Mouse (Mus musculus) heart, embryonic 13.5 days (tissue): ENCODE measurements around the gene St6galnac3. TPM values are rescaled to one million over a fixed set of nuclear protein-coding genes. Genes with fewer than 3 reads are reported as not detected.

Experiments used
- ATAC-seq: fragments of 200-750 bp; cut with Nextera tagmentation; 2 replicates; pipeline ENCODE4 v1.8.0; 2017; ENCODE audit warnings: moderate TSS enrichment; ENCODE audit not compliant: insufficient number of reproducible peaks, low FRiP score, low TSS enrichment; ENCODE audit errors: extremely low read depth
- H3K27ac ChIP-seq: fragments of 300-500 bp; sonication (generic); replicated peaks from 2 replicates; pipeline ENCODE4 v1.5.1; 2015; ENCODE audit warnings: moderate library complexity, mild to moderate bottlenecking, inconsistent platforms
- H3K27me3 ChIP-seq: fragments of 300-500 bp; sonication (generic); replicated peaks from 2 replicates; pipeline ENCODE4 v1.6.1; 2015; ENCODE audit warnings: mild to moderate bottlenecking, inconsistent platforms
- H3K36me3 ChIP-seq: fragments of 300-500 bp; sonication (generic); 2 replicates; pipeline ENCODE4 v1.6.1; 2015; ENCODE audit warnings: mild to moderate bottlenecking, inconsistent platforms
- H3K4me1 ChIP-seq: fragments of 300-500 bp; sonication (generic); 2 replicates; pipeline ENCODE4 v1.6.1; 2015; ENCODE audit warnings: inconsistent platforms
- H3K4me2 ChIP-seq: fragments of 300-500 bp; sonication (generic); 2 replicates; pipeline ENCODE4 v1.6.1; 2015; ENCODE audit warnings: inconsistent platforms, mild to moderate bottlenecking, moderate library complexity
- H3K4me3 ChIP-seq: fragments of 300-500 bp; sonication (generic); 2 replicates; pipeline ENCODE4 v1.5.1; 2015; ENCODE audit warnings: moderate library complexity, mild to moderate bottlenecking, inconsistent platforms
- H3K9ac ChIP-seq: fragments of 300-500 bp; sonication (generic); 2 replicates; pipeline ENCODE4 v1.6.1; 2015; ENCODE audit warnings: inconsistent platforms, mild to moderate bottlenecking, moderate library complexity
- H3K9me3 ChIP-seq: fragments of 300-500 bp; sonication (generic); 2 replicates; pipeline ENCODE4 v1.6.1; 2016; ENCODE audit warnings: inconsistent platforms
- WGBS: fragments of 180-500 bp; shearing (Covaris S2); methylation state at CpG from one replicate; pipeline ENCODE4 v1.1.7; 2015; ENCODE audit warnings: mixed read lengths; 5-methylcytosine and 5-hydroxymethylcytosine counted together
- polyA plus RNA-seq: library from polyadenylated mRNA; unstranded; fragments of >200 nt; fragmentation: Nextera tagmentation; extraction: Ambion mirVana; gene quantifications from 2 replicates; pipeline ENCODE4 v1.2.1, GENCODE M21; 2015

The St6galnac3 gene
- polyA plus RNA-seq, 1 experiment from 2014 or later, result 21.7 TPM

DNA sequence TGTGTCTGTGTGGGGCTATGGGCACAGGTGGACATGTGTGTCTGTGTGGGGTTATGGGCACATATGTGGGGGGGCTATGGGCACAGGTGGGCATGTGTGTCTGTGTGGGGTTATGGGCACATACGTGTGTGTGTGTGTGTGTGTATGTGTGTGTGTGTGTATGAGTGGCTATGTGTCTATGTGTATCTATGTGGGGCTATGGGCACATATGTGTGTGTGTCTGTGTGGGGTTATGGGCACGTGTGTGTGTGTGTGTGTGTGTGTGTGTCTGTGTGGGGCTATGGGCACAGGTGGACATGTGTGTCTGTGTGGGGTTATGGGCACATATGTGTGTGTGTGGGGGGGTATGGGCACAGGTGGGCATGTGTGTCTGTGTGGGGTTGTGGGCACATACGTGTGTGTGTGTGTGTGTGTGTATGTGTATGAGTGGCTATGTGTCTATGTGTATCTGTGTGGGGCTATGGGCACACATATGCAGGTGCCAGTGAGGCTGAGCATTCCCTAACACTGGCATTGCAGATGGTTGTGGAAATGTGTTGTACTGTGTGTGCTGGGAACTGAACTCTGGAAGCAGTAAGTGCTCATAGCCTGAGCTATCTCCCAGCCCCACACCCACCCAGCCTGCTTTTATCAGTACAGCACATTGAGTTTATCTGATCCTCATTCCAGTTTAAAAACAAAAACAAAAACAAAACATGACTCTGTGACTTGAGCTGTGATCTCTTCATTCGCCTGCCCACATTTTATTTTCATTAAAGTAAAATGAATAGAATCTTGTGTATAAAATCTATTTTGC, 8.6 kb upstream of the St6galnac3 start:
- Histone ChIP-seq H3K27me3 (peaks cover 10% of the 10 kb centered on the region; the same call in 1 of the 2 replicates), H3K27ac (no peak overlapping the region), H3K9me3 (no peaks in the 10 kb centered on the region), H3K4me2 (no peak overlapping the region), H3K4me3 (no peak overlapping the region), H3K9ac (no peak overlapping the region), H3K4me1 (peaks cover 39% of the 10 kb centered on the region), H3K36me3 (no peaks in the 10 kb centered on the region)
- WGBS, result 86% methylated on average over 4 of the region's 4 CpGs
- ATAC-seq, result peak; percentile 40; the same call in 1 of the 2 replicates

GRCm38 (mm10) chr3:153732749-153733148, 7.8 kb upstream of the St6galnac3 start:
- no peak overlapping the region for H3K4me3 ChIP-seq
- H3K27ac ChIP-seq, result no peak overlapping the region
- ATAC-seq, result no peak
- WGBS, result 31% methylated on average over 6 of the region's 6 CpGs
- H3K4me1 ChIP-seq, result peaks cover 36% of the 10 kb centered on the region
- peaks cover 5% of the 10 kb centered on the region; the same call in 1 of the 2 replicates for H3K27me3 ChIP-seq
- no peaks in the 10 kb centered on the region for H3K36me3 ChIP-seq
- no peak overlapping the region for H3K4me2 ChIP-seq
- H3K9me3 ChIP-seq, result no peaks in the 10 kb centered on the region
- no peak overlapping the region for H3K9ac ChIP-seq

DNA sequence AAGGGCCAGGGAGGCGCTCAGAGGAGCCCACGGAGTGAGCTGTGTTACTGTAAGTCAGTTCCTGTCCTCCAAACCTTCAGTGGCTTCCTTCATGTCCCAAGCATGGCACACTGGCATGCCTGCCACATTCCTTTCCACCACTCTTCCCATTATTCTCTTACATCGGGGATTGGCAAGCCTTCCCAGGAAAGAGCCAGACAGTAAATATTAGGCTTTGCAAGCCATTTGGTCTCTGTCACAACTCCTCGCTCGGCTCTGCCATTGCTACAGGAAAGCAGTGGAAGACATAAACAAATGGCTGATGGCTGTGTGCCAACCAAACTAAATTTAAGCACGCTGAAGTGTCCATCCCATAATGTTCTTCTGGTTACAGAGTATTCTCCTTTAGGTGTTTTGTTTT, 7.1 kb upstream of the St6galnac3 start:
- H3K4me1 ChIP-seq, result peaks cover 30% of the 10 kb centered on the region
- H3K4me2 ChIP-seq, result no peak overlapping the region
- H3K9ac ChIP-seq, result no peak overlapping the region
- WGBS, result 53% methylated on average over 6 of the region's 6 CpGs
- H3K4me3 ChIP-seq, result no peak overlapping the region
- H3K9me3 ChIP-seq, result no peaks in the 10 kb centered on the region
- no peak overlapping the region for H3K27ac ChIP-seq
- no peaks in the 10 kb centered on the region for H3K36me3 ChIP-seq
- peaks cover 5% of the 10 kb centered on the region; the same call in 1 of the 2 replicates for H3K27me3 ChIP-seq
- no peak for ATAC-seq

GRCm38 (mm10) chr3:153728577-153728976, 3.6 kb upstream of the St6galnac3 start:
- no peaks in the 10 kb centered on the region for H3K36me3 ChIP-seq
- H3K27ac ChIP-seq, result no peak overlapping the region
- no peak for ATAC-seq
- H3K4me2 ChIP-seq, result no peak overlapping the region
- peaks cover 11% of the 10 kb centered on the region for H3K27me3 ChIP-seq
- peaks cover 33% of the 10 kb centered on the region for H3K4me1 ChIP-seq
- no peak overlapping the region for H3K4me3 ChIP-seq
- no peaks in the 10 kb centered on the region for H3K9me3 ChIP-seq
- no peak overlapping the region for H3K9ac ChIP-seq

DNA sequence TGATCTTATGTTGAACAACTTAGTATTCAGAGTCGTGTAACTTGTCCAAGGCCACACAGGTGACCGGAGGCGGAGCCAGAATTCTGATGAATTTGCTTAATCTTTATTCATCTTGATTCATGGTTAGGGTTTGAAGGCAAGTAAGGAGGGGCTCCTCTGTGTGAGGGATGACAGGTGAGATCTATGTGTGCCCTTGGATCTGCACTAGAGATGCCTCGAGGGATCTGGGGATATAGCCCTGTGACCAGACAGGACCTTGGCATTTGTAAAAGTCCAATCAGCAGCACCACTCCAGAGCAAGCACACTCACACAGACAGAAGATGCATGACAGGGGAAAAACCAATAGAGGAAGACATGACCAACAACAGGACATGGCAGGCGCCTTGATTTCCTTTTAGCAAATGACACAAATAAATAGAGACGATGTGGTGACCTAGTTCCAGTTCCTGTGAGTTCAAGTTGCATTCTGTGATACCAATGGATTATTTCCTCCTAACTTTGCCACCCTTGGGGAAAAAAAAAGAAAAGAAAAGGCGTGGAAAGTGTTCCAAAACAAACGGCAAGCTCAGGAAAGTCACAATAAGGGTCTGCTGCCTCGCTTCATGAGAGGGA, 1.4 kb downstream of the St6galnac3 start:
- H3K27ac ChIP-seq, result peak overlapping the region; percentile 75
- H3K4me1 ChIP-seq, result peaks cover 49% of the 10 kb centered on the region
- no peaks in the 10 kb centered on the region for H3K9me3 ChIP-seq
- peak overlapping the region; percentile 76 for H3K4me3 ChIP-seq
- H3K9ac ChIP-seq, result peak overlapping the region; percentile 86
- no peak for ATAC-seq
- peak overlapping the region; percentile 95 for H3K4me2 ChIP-seq
- peaks cover 20% of the 10 kb centered on the region for H3K27me3 ChIP-seq
- H3K36me3 ChIP-seq, result no peaks in the 10 kb centered on the region
- WGBS, result 67% methylated on average over 9 of the region's 9 CpGs

GRCm38 (mm10) chr3:153721525-153721924, 3.4 kb downstream of the St6galnac3 start:
- Histone ChIP-seq H3K27ac (peak overlapping the region; percentile 36; the same call in 1 of the 2 replicates), H3K4me1 (peaks cover 70% of the 10 kb centered on the region), H3K27me3 (peaks cover 20% of the 10 kb centered on the region), H3K9me3 (no peaks in the 10 kb centered on the region), H3K9ac (no peak overlapping the region), H3K36me3 (no peaks in the 10 kb centered on the region), H3K4me2 (peak overlapping the region; percentile 95), H3K4me3 (peak overlapping the region; percentile 76; the same call in 1 of the 2 replicates)
- WGBS, result 71% methylated on average over 16 of the region's 16 CpGs
- no peak for ATAC-seq

- H3K4me2 ChIP-seq, result peak overlapping the region; percentile 95
- 61% methylated on average over 4 of the region's 4 CpGs for WGBS
- H3K4me3 ChIP-seq, result peak overlapping the region; percentile 76; the same call in 1 of the 2 replicates
- H3K4me1 ChIP-seq, result peaks cover 73% of the 10 kb centered on the region
- no peak for ATAC-seq
- no peak overlapping the region; the same call in 1 of the 2 replicates for H3K9ac ChIP-seq
- peak overlapping the region; percentile 36 for H3K27ac ChIP-seq
- peaks cover 18% of the 10 kb centered on the region for H3K27me3 ChIP-seq
- no peaks in the 10 kb centered on the region for H3K9me3 ChIP-seq
- no peaks in the 10 kb centered on the region for H3K36me3 ChIP-seq
Measured at GRCm38 (mm10) chr3:153720922-153721321, 4.1 kb downstream of the St6galnac3 start.

GRCm38 (mm10) chr3:153720296-153720695, 4.7 kb downstream of the St6galnac3 start:
- 40% methylated on average over 3 of the region's 3 CpGs for WGBS
- Histone ChIP-seq H3K27me3 (peaks cover 16% of the 10 kb centered on the region), H3K9me3 (no peaks in the 10 kb centered on the region), H3K9ac (0 out of 2 replicates have a peak overlapping the region, but pooled peaks have one; percentile 6), H3K4me3 (peak overlapping the region; percentile 22; the same call in 1 of the 2 replicates), H3K27ac (peak overlapping the region; percentile 67), H3K4me2 (peak overlapping the region; percentile 95), H3K36me3 (no peaks in the 10 kb centered on the region), H3K4me1 (peaks cover 74% of the 10 kb centered on the region)
- ATAC-seq, result no peak

GRCm38 (mm10) chr3:153719256-153719970, 5.6 kb downstream of the St6galnac3 start:
- 0 out of 2 replicates have a peak, but pooled peaks cover under 1% of the 10 kb centered on the region for H3K36me3 ChIP-seq
- peak overlapping the region; percentile 67 for H3K27ac ChIP-seq
- peaks cover 16% of the 10 kb centered on the region for H3K27me3 ChIP-seq
- 0 out of 2 replicates have a peak overlapping the region, but pooled peaks have one; percentile 6 for H3K9ac ChIP-seq
- H3K9me3 ChIP-seq, result peaks cover under 1% of the 10 kb centered on the region; the same call in 1 of the 2 replicates
- H3K4me2 ChIP-seq, result peak overlapping the region; percentile 95
- ATAC-seq, result 0 out of 2 replicates have a peak, but pooled peaks have one; percentile 11
- 68% methylated on average over 9 of the region's 9 CpGs for WGBS
- H3K4me3 ChIP-seq, result peak overlapping the region; percentile 22
- peaks cover 72% of the 10 kb centered on the region for H3K4me1 ChIP-seq

DNA sequence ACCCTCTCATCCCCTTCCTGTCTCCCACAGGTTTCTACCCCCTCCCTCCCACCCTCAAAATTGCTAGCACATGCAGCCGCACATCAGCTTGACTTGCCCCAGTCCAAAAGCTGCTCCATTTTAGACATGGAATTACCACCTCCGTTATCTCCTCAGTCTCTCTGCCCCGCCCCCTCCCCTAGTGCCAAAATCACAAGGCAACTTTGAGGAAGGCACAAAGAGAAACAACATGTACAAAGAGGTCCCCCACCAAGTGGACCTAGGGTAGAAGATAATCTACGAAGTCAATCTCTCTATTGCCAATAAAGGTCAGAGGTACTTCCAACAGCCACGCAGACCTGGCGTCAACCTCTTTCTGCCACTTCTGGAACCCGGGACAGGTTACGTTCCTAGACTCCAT, 6.2 kb downstream of the St6galnac3 start:
- WGBS, result 37% methylated on average over 8 of the region's 8 CpGs

GRCm38 (mm10) chr3:153717742-153718141, 7.2 kb downstream of the St6galnac3 start:
- Histone ChIP-seq H3K4me2 (peak overlapping the region; percentile 95), H3K4me1 (peaks cover 62% of the 10 kb centered on the region), H3K36me3 (0 out of 2 replicates have a peak, but pooled peaks cover 8% of the 10 kb centered on the region), H3K4me3 (no peak overlapping the region), H3K9me3 (peaks cover 8% of the 10 kb centered on the region; the same call in 1 of the 2 replicates), H3K27me3 (peaks cover 1% of the 10 kb centered on the region; the same call in 1 of the 2 replicates), H3K27ac (peak overlapping the region; percentile 41), H3K9ac (no peak overlapping the region)
- WGBS, result 20% methylated on average over 7 of the region's 7 CpGs
- no peak for ATAC-seq

More for the DNA sequence above, 6.2 kb downstream of the St6galnac3 start:
- Histone ChIP-seq H3K4me3 (peak overlapping the region; percentile 22; the same call in 1 of the 2 replicates), H3K27ac (no peak overlapping the region), H3K9ac (no peak overlapping the region), H3K36me3 (0 out of 2 replicates have a peak, but pooled peaks cover 7% of the 10 kb centered on the region), H3K9me3 (peaks cover 7% of the 10 kb centered on the region; the same call in 1 of the 2 replicates), H3K4me1 (peaks cover 66% of the 10 kb centered on the region), H3K27me3 (peaks cover 10% of the 10 kb centered on the region), H3K4me2 (peak overlapping the region; percentile 95)
- no peak for ATAC-seq
